Comparison of ENCODE assay signal across 9 mouse cellular contexts in genomic region chr6:38839891-38840290, GRCm38 (mm10).
"Had no signal": no experiment of that assay in that cellular context is flagged by ENCODE, and none has a peak within 500 bp of the region (broad histone marks: within the 10 kb centered on the region; RNA-seq: fewer than 3 reads in every experiment).

No protein-coding gene starts in this region.

- DNase-seq: kidney, adult 2 months; kidney, postnatal 14 days; thymus, adult 2 months; thymus, postnatal 25 days had no signal

- H3K27me3 ChIP-seq: kidney, embryonic 15.5 days; limb, embryonic 13.5 days; lung, embryonic 15.5 days; midbrain, embryonic 12.5 days had no signal

- H3K9ac ChIP-seq: kidney, embryonic 15.5 days; limb, embryonic 13.5 days; lung, embryonic 15.5 days; midbrain, embryonic 12.5 days had no signal

- H3K9me3 ChIP-seq: kidney, embryonic 15.5 days; limb, embryonic 13.5 days; lung, embryonic 15.5 days; midbrain, embryonic 12.5 days had no signal

- H3K4me2 ChIP-seq: kidney, embryonic 15.5 days; limb, embryonic 13.5 days; lung, embryonic 15.5 days; midbrain, embryonic 12.5 days had no signal

- H3K4me3 ChIP-seq: kidney, embryonic 15.5 days; limb, embryonic 13.5 days; lung, embryonic 15.5 days; midbrain, embryonic 12.5 days had no signal

- H3K36me3 ChIP-seq: lung, embryonic 15.5 days had no signal

- H3K27ac ChIP-seq: kidney, embryonic 15.5 days; limb, embryonic 13.5 days; lung, embryonic 15.5 days; midbrain, embryonic 12.5 days; stomach, postnatal 0 days had no signal
